Mouse (Mus musculus): ENCODE measurements at regions not wholly inside any gene's neighbourhood (a gene's known extent, or its start where the extent isn't known, plus 50 kb on each side); places are given as distances from the start of the nearest gene placed in this dataset.
A peak's percentile ranks its signal among the peaks of the same experiment; 100 is the strongest.

DNA sequence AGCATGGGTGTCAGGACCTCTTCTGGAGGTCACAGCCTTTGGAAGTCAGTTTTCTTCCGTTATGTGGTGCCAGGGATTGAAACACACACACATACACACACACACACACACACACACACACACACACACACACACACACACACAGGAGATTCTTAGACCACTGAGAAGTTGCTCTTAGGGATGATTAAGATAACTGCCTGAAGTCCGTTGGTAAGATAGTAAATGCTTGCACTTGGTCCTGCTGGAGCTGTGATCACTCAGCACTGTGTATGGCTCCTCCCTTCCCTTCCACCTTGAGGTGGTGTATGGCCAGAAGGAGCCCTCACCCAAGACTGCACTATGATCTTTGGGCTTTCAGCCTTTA, 118.7 kb upstream of the Slc22a12 start:
- Histone ChIP-seq H3K9ac (ENCODE audit: low read length) (no peak overlapping the region), H3K4me3 (ENCODE audit: low read depth, low read length) (no peak overlapping the region), H3K36me3 (ENCODE audit: control insufficient read depth, insufficient read depth, low read length) (no peaks in the 10 kb centered on the region), H3K4me1 (replicated peaks; ENCODE audit: control insufficient read depth, insufficient read depth) (no peaks in the 10 kb centered on the region), H3K27me3 (ENCODE audit: control insufficient read depth, insufficient read depth, low read length) (no peaks in the 10 kb centered on the region), H3K9me3 (ENCODE audit: control insufficient read depth, low read length) (no peaks in the 10 kb centered on the region), H3K27ac (replicated peaks) (no peak overlapping the region), H3K4me2 (replicated peaks; ENCODE audit: low read depth) (no peak overlapping the region)
- no peak for ATAC-seq (ENCODE audit: low FRiP score, low TSS enrichment)
- no peak for DNase-seq (ENCODE audit: low spot score)
- no peak for TF ChIP-seq EP300 (optimal IDR thresholded peaks at IDR 0.05)
- TF ChIP-seq CTCF (IDR thresholded peaks at IDR 0.05; ENCODE audit: low read depth): no peak
- WGBS: 37% methylated on average over 2 of the region's 2 CpGs

DNA sequence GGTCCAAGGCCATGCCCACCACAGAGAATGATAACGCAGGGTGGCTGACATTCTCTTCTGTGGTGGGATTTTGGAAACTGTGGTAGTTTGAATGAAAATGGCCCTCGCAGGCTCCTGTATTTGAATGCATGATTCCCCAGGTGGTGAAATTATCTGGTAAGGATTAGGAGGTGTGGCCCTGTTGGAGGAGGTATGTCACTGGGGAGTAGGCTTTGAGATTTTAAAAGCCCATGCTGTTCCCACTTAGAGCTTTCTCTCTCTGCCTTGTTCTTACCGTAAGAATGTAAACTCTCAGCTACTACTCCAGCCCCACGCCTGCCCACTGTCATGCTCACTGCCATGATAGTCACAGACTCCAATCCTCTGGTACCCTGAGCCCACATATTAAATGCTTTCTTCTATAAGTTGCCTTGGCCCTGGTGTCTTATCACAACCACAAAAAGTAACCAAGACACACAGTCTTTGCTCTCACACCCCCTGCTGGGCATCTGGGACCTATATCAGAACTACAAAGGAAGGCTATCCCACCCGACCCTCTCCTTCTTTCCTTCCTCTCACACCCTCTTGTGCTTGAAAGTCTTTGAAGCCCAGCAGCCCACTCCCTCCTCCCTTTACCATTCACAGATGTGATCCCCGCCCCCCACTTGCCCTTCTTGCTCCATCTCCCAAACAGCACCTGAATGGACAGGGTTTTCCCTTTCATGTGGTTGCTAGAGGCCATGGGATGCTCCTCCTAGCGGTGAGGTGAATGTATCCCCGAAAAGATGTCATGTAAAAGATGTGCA, 118.1 kb upstream of the Slc22a12 start:
- WGBS: 37% methylated on average over 8 of the region's 8 CpGs
- Histone ChIP-seq H3K4me2 (replicated peaks; ENCODE audit: low read depth) (no peak overlapping the region), H3K4me3 (ENCODE audit: low read depth, low read length) (no peak overlapping the region), H3K9me3 (ENCODE audit: control insufficient read depth, low read length) (no peaks in the 10 kb centered on the region), H3K4me1 (replicated peaks; ENCODE audit: control insufficient read depth, insufficient read depth) (no peaks in the 10 kb centered on the region), H3K36me3 (ENCODE audit: control insufficient read depth, insufficient read depth, low read length) (no peaks in the 10 kb centered on the region), H3K9ac (ENCODE audit: low read length) (no peak overlapping the region), H3K27ac (replicated peaks) (no peak overlapping the region), H3K27me3 (ENCODE audit: control insufficient read depth, insufficient read depth, low read length) (no peaks in the 10 kb centered on the region)
- no peak for DNase-seq (ENCODE audit: low spot score)
- TF ChIP-seq CTCF (IDR thresholded peaks at IDR 0.05; ENCODE audit: low read depth) (no peak), EP300 (optimal IDR thresholded peaks at IDR 0.05) (no peak)
- no peak for ATAC-seq (ENCODE audit: low FRiP score, low TSS enrichment)

DNA sequence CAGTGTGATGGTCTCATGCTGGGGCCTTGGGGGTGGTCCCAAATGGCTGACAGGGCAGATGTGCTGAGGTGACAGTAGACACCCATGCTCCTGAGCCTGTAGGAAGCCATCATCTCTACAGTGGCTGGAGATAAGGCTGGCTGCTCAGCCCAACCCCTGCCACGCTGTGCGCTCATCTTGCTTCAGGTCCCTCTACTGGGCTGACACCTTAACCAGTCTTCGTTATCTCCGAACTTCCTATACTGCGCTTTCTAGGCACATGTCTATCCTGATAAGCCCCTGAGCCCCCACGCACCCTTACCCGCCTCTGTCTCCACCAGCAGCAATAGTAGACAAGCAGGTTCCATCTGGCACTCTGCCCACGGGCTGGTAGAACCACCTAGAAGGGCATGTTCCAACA, 117.3 kb upstream of the Slc22a12 start:
- ATAC-seq (ENCODE audit: low FRiP score, low TSS enrichment) (peak; percentile 45; the same call in 1 of the 2 replicates), DNase-seq (ENCODE audit: low spot score) (no peak)
- no peak for TF ChIP-seq CTCF (IDR thresholded peaks at IDR 0.05; ENCODE audit: low read depth)
- TF ChIP-seq EP300 (optimal IDR thresholded peaks at IDR 0.05): no peak
- H3K9me3 ChIP-seq (ENCODE audit: control insufficient read depth, low read length): no peaks in the 10 kb centered on the region
- H3K27me3 ChIP-seq (ENCODE audit: control insufficient read depth, insufficient read depth, low read length): no peaks in the 10 kb centered on the region
- no peak overlapping the region for H3K4me2 ChIP-seq (replicated peaks; ENCODE audit: low read depth)
- 53% methylated on average over 8 of the region's 8 CpGs for WGBS
- no peak overlapping the region for H3K27ac ChIP-seq (replicated peaks)
- no peak overlapping the region for H3K9ac ChIP-seq (ENCODE audit: low read length)
- H3K4me3 ChIP-seq (ENCODE audit: low read depth, low read length): no peak overlapping the region
- no peaks in the 10 kb centered on the region for H3K4me1 ChIP-seq (replicated peaks; ENCODE audit: control insufficient read depth, insufficient read depth)
- no peaks in the 10 kb centered on the region for H3K36me3 ChIP-seq (ENCODE audit: control insufficient read depth, insufficient read depth, low read length)

DNA sequence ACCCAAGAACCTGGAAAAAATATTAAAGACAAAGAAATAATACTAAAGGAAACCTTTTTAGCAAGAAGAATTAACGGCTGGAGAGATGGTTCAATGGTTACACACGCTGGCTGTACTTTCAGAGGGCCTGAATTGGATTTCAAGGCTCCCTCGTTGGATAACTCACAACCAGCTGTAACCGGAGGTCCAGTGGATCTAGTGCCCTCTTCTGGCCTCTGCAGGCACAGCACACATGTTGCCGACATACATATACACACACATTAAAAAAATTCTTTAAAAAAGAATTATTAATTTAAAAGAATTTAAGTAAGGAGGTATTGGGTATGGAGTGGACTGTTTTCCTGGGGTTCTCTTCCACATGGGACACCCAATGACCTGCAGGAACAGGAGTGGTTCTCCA, 111.7 kb upstream of the Slc22a12 start:
- TF ChIP-seq EP300 (optimal IDR thresholded peaks at IDR 0.05) (no peak), CTCF (IDR thresholded peaks at IDR 0.05; ENCODE audit: low read depth) (peak; percentile 25; the same call in 1 of the 2 replicates)
- Histone ChIP-seq H3K9me3 (ENCODE audit: control insufficient read depth, low read length) (no peaks in the 10 kb centered on the region), H3K27ac (replicated peaks) (no peak overlapping the region), H3K27me3 (ENCODE audit: control insufficient read depth, insufficient read depth, low read length) (no peaks in the 10 kb centered on the region), H3K36me3 (ENCODE audit: control insufficient read depth, insufficient read depth, low read length) (no peaks in the 10 kb centered on the region), H3K4me3 (ENCODE audit: low read depth, low read length) (no peak overlapping the region), H3K9ac (ENCODE audit: low read length) (no peak overlapping the region), H3K4me2 (replicated peaks; ENCODE audit: low read depth) (no peak overlapping the region), H3K4me1 (replicated peaks; ENCODE audit: control insufficient read depth, insufficient read depth) (no peaks in the 10 kb centered on the region)
- DNase-seq (ENCODE audit: low spot score): no peak
- WGBS: 87% methylated on average over 5 of the region's 5 CpGs
- ATAC-seq (ENCODE audit: low FRiP score, low TSS enrichment): no peak

DNA sequence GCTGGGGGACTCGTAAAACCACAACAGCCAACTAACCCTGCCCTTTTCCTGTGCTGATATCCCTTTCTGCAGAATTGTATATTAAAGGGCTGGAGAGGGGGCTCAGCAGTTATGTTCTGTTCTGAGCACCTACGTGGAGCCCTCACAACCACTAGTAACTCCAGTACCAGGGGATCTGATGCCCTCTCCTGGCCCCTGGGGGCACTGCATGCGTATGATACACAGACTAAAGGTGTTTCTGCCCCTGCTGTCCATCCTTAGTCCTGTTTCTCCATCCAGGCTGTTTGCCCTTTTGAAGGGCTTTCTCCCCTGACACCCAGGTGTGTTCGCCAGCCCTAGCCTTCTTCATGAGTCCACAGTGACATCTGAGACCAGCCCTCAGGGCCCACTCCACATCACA, 109.9 kb upstream of the Slc22a12 start:
- Histone ChIP-seq H3K36me3 (ENCODE audit: control insufficient read depth, insufficient read depth, low read length) (no peaks in the 10 kb centered on the region), H3K9me3 (ENCODE audit: control insufficient read depth, low read length) (no peaks in the 10 kb centered on the region), H3K4me3 (ENCODE audit: low read depth, low read length) (no peak overlapping the region), H3K4me1 (replicated peaks; ENCODE audit: control insufficient read depth, insufficient read depth) (no peaks in the 10 kb centered on the region), H3K27ac (replicated peaks) (no peak overlapping the region), H3K9ac (ENCODE audit: low read length) (no peak overlapping the region), H3K27me3 (ENCODE audit: control insufficient read depth, insufficient read depth, low read length) (no peaks in the 10 kb centered on the region), H3K4me2 (replicated peaks; ENCODE audit: low read depth) (no peak overlapping the region)
- 67% methylated on average over 4 of the region's 4 CpGs for WGBS
- ATAC-seq (ENCODE audit: low FRiP score, low TSS enrichment) (no peak), DNase-seq (ENCODE audit: low spot score) (no peak)
- peak; percentile 58 for TF ChIP-seq CTCF (IDR thresholded peaks at IDR 0.05; ENCODE audit: low read depth)
- no peak for TF ChIP-seq EP300 (optimal IDR thresholded peaks at IDR 0.05)

DNA sequence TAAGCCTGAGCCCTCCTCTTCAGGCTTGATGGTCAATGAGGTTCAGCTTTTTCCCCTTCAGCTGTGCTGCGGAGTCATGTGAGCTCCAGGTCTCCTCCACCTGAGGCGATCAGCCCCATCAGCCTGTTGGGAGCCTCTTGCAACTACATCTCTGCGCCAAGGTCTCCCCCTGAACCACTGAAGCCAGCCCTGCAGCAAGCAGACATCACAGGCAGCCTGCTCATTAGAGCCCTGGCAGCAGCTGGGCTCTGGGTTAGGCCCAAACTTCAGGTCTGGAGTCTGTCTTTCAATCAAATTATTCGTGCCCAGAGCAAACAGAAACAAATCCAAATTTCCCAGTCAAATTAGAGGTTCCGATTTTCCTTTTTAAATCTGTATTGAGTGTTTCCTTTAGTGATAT, 108.4 kb upstream of the Slc22a12 start:
- ATAC-seq (ENCODE audit: low FRiP score, low TSS enrichment): no peak
- no peaks in the 10 kb centered on the region for H3K4me1 ChIP-seq (replicated peaks; ENCODE audit: control insufficient read depth, insufficient read depth)

More for the DNA sequence above, 108.4 kb upstream of the Slc22a12 start:
- Histone ChIP-seq H3K4me2 (replicated peaks; ENCODE audit: low read depth) (no peak overlapping the region), H3K9ac (ENCODE audit: low read length) (no peak overlapping the region), H3K36me3 (ENCODE audit: control insufficient read depth, insufficient read depth, low read length) (no peaks in the 10 kb centered on the region), H3K27ac (replicated peaks) (no peak overlapping the region), H3K9me3 (ENCODE audit: control insufficient read depth, low read length) (no peaks in the 10 kb centered on the region), H3K4me3 (ENCODE audit: low read depth, low read length) (no peak overlapping the region), H3K27me3 (ENCODE audit: control insufficient read depth, insufficient read depth, low read length) (no peaks in the 10 kb centered on the region)
- DNase-seq (ENCODE audit: low spot score): no peak
- 67% methylated on average over 5 of the region's 5 CpGs for WGBS
- TF ChIP-seq EP300 (optimal IDR thresholded peaks at IDR 0.05) (no peak), CTCF (IDR thresholded peaks at IDR 0.05; ENCODE audit: low read depth) (no peak)
